Mouse (Mus musculus): ENCODE measurements around the gene Dynll1.

Dynll1 gene

DNA sequence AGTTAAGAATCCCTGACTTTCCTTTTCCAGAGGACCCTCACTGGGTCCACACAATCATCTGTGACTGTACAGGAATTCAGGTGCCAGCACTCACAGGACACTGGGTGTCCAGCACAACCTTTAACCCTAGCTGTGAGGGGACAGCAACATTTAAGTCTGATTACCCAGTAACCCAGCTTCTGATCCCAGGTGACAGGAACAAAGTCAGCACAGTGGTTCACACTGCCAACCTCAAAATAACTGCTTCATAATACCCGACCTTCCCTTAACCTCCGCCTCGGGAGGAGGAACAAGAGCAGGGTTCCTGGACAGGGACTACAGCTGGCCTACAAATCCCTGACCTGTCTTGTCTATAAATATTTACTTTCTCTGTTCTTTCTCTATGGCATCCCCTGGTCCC, 32.5 kb downstream of the Dynll1 start:
- DNase-seq (ENCODE audit: low spot score in 2 of 2) = no peak

DNA sequence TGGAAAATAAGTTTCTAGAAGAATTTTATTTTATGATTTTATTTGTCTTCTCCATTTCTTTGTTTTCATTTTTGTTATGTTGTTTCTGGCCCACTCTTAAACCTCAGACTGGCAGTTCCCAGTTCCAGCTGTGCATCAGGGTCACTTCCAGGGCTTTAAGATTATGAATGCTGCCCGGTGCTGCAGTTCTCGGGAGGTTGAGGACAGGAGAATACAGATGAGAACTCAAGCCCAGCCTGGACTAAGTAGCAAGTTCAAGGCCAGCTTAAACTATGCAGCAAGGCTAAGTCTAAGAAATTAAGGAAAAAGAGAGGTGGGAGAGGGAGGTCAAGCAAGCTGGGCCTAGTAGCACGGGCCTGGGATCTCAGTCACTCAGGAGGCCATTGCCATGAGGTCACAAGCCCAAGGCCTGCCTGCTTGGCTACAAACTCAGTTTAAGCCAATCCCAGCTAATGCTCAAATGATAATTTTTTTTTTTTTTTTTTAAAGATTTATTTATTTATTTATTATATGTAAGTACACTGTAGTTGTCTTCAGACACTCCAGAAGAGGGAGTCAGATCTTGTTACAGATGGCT, 33.2 kb downstream of the Dynll1 start:
- DNase-seq (ENCODE audit: low spot score in 2 of 2) = no peak

DNA sequence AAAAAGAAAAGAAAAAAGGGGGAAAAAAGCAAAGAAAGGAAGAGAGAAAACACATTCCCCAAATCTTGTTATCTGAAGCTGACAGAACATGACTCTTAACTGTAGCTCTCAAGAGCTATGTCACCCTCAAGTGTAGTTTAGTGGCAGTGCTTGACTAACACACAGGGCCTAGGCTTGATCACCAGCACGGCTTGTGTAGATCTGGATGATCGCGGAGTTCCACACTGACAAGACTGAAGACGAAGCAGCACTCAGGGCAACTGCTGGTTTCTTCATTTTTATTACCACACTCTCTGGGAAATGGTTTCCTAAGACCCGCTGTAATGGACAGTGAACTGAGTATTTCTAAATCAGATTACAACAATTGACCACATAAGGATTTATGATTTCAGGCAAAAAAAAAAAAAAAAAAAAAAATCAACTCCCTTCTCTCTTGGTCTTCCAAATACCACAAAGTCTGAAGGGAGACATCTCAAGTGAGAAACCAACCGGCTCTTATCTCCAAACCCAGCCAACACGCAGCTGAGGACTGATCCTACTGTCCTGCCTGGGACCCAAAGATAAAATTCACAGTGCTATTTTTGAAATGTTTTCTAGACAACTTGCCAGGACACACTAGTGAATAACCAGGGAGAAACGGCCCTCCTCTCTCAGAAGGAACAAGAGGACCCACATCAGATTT, 33.9 kb downstream of the Dynll1 start:
- DNase-seq (ENCODE audit: low spot score in 2 of 2) = peak in 1 of 2 experiments; percentile 72

DNA sequence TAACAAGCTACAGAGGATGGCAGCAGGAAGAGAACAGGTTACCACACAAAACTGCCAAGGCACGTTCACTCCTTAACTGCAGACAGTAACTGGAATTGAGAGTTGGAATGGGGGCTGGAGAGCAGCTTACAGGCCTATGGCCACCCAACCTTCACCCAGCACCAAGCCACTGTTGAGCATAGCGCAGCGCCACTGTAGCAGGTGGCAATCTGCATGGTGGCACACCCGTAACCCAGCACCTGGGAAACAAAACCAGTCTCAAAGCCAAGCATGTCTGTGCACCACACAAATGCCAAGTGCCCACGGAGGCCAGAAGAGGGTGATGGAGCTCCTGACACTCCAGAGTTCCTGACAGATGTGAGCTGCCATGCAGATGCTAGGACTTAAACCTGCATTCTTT, 34.5 kb downstream of the Dynll1 start:
- DNase-seq (ENCODE audit: low spot score in 2 of 2) = no peak

DNA sequence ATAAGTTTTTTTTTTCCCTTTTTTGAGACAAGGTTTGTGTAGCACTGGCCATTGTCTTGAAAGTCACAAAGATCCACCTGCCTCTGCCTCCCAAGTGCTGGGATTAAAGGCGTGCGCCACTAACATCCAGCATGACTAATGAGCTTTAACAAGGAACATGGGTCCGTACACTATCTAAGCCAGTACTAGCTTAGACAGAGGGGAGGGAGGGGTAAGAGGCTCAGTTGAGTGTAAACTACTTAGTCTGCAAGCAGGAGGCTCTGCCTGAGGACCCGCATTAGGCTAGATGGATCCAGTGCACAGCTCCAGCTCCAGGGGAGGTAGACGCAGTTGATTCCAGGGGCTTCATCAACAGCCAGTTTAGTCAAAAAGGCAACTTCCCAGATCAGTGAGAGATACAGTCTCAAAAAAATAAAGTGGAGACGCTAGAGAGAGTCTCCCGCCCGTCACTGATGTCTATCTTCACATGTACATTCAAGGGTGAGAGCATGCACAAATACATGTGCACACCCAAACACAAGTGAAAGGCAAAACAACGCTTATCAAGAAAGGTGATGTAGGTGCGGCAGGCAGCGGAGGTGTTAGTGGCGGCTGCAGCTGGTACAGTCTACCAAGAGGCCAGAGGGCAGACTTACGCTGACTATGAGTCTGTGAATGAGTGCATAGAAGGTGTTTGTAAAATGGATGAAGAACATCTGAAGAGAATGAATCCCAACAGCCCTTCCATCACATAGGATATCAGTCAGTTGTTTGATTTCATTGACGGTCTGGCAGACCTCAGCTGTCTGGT, 38.1 kb downstream of the Dynll1 start:
- DNase-seq (ENCODE audit: low spot score in 2 of 2) = no peak

DNA sequence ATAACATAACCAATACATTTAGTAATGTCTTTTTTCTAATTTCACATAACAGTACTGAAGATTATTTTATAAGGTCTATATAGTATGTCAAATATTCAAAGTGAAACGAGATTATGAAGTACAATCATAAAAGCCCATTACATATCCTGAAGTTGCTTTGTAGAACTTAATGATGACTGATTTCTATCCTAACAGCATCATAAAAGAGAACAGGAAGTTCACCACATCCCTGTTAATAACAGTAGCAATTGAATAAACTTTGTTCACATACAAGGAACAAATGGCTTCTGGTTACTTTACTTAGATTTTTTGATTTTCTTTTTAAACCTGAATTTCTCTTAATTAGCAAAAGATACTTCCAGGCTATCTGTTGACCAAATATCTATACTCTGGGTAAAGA, 38.9 kb downstream of the Dynll1 start:
- no peak for DNase-seq (ENCODE audit: low spot score in 2 of 2)

DNA sequence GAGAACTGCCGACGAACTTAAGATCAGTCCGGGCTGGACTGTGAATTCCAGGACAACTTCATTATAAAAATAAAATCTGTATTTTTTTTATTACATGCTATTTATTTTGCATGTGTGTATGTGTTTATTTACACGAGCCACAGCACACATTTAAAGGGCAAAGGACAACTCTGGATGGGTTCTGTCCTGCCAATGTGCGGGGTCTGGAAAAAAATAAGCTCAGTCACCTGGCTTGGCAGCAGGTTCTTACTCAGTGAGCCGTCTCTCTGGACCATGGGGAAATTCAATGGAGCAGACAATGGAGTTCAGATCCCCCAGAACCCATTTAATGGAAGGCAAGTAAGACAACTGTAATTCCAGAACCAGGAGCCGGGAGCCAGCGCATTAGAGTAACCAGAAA, 39.7 kb downstream of the Dynll1 start:
- DNase-seq (ENCODE audit: low spot score in 2 of 2) = no peak

DNA sequence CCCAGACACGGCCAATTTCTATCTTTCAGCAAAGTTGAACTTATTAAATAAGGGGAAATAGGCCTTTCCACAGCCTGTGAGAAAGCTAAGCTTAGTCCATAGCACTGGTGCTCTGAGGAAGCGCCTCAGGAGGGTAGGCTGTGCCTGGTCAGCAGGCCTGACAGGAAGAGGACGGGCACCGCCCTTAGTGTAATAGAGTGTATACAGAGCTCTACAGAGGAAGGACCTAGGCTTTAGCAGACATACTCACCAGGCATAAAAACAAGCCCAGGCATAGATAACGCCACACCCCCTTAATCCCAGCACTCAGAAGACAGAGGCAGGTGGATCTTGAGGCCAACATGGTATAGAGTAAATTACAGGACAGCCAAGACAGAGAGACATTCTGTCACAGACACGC, 40.4 kb downstream of the Dynll1 start:
- DNase-seq (ENCODE audit: low spot score in 2 of 2) = no peak

DNA sequence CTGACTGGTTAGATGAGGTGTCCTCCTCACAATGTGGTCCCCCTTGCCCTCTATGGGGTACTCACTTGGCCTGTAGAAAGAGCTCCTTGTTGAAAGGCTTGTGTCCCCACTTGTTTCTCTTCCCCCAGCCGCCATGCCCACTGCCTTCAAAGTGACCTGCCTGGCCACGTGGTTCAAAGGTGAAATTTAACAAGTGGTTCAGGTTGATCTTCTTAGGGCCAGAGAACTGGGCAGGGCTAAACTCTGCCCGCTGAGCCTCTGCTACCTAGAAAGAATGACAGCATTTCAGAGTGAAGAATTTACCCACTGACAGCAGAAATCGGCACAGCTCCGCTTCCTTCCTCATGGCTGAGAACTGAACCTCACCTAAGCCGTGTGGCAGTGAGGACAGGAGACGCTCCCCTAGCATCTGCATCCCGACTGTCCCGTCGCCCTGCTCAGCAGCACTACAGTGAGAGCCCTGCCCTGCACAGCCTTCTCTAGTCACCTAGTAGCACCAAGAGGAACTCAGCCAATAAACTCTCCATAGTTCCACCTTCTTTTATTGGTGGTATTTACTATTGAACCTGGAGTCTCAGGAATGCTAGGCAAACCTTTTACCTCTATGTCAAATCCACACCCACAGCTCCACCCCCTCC, 43.8 kb downstream of the Dynll1 start:
- DNase-seq (ENCODE audit: low spot score in 2 of 2) = no peak

DNA sequence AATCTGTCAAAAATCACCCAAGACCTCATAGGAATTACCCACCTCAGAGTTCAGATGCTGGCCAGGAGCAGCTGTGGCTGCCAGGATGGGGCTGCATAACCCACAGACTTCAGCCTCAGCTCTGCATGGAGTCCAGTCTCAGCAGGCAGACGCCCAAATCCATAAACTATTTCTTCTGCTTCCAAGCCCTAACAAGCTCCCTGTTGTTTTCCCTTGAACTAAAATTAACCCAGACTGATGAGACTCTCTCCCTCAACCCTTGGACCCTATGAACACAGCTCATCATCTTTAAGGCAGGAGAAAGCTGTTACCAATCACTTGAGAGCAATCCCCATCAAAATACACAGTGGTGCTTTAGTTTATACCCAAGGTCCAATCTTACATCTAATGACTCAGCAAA, 45.3 kb downstream of the Dynll1 start:
- no peak for DNase-seq (ENCODE audit: low spot score in 2 of 2)
